Mouse (Mus musculus) embryonic facial prominence, embryonic 14.5 days (tissue): ENCODE results near the gene Pcsk2. TPM values are rescaled to one million over a fixed set of nuclear protein-coding genes. Genes with fewer than 3 reads are reported as not detected.

Source experiments
- ATAC-seq: fragments of 200-750 bp; cut with Nextera tagmentation; 2 replicates; pipeline ENCODE4 v1.8.0; 2017; ENCODE audit warnings: low read depth, moderate number of reproducible peaks, moderate TSS enrichment
- DNase-seq: peaks from one replicate; pipeline ENCODE4 v3.0.0-alpha.2; 2015; ENCODE audit warnings: low spot score
- H3K27ac ChIP-seq: fragments of 300-500 bp; sonication (generic); replicated peaks from 2 replicates; pipeline ENCODE4 v1.5.1; 2014; ENCODE audit warnings: low read depth, mild to moderate bottlenecking, low read length, moderate library complexity
- H3K27me3 ChIP-seq: fragments of 300-500 bp; sonication (generic); replicated peaks from 2 replicates; pipeline ENCODE4 v1.6.1; 2014; ENCODE audit warnings: low read length; ENCODE audit not compliant: control insufficient read depth, insufficient read depth
- H3K36me3 ChIP-seq: fragments of 300-500 bp; sonication (generic); 2 replicates; pipeline ENCODE4 v1.6.1; 2014; ENCODE audit warnings: low read length, mixed read lengths; ENCODE audit not compliant: control insufficient read depth, insufficient read depth
- H3K4me1 ChIP-seq: fragments of 300-500 bp; sonication (generic); 2 replicates; pipeline ENCODE4 v1.6.1; 2014; ENCODE audit warnings: antibody characterized with exemption, low read length; ENCODE audit not compliant: control insufficient read depth, insufficient read depth
- H3K4me2 ChIP-seq: fragments of 300-500 bp; sonication (generic); 2 replicates; pipeline ENCODE4 v1.6.1; 2014; ENCODE audit warnings: low read depth, mild to moderate bottlenecking, low read length, moderate library complexity, mixed read lengths
- H3K4me3 ChIP-seq: fragments of 300-500 bp; sonication (generic); 2 replicates; pipeline ENCODE4 v1.5.1; 2014; ENCODE audit warnings: low read depth, mild to moderate bottlenecking, low read length
- H3K9ac ChIP-seq: fragments of 300-500 bp; sonication (generic); 2 replicates; pipeline ENCODE4 v1.6.1; 2014; ENCODE audit warnings: low read depth, mild to moderate bottlenecking, low read length, moderate library complexity, mixed read lengths
- H3K9me3 ChIP-seq: fragments of 300-500 bp; sonication (generic); 2 replicates; pipeline ENCODE4 v1.6.1; 2016; ENCODE audit warnings: low read length; ENCODE audit not compliant: control insufficient read depth
- WGBS: fragments of 180-500 bp; shearing (Covaris S2); extraction: QIAGEN DNeasy Blood & Tissue Kit; methylation state at CpG from one replicate; pipeline ENCODE4 v1.1.7; 2014; 5-methylcytosine and 5-hydroxymethylcytosine counted together
- polyA plus RNA-seq: library from polyadenylated mRNA; unstranded; fragments of >200 nt; fragmentation: Nextera tagmentation; extraction: Ambion mirVana; gene quantifications from 2 replicates; pipeline ENCODE4 v1.2.1, GENCODE M21; 2014

Pcsk2 gene
- polyA plus RNA-seq, 1 experiment from 2014 or later: 2.7 TPM

GRCm38 (mm10) chr2:143808789-143809188 is 262.8 kb downstream of the Pcsk2 start:
- Histone ChIP-seq H3K4me3 (no peak overlapping the region), H3K4me1 (no peaks in the 10 kb centered on the region), H3K27ac (no peak overlapping the region), H3K9ac (no peak overlapping the region), H3K4me2 (no peak overlapping the region), H3K27me3 (no peaks in the 10 kb centered on the region), H3K36me3 (no peaks in the 10 kb centered on the region), H3K9me3 (no peaks in the 10 kb centered on the region)
- DNase-seq (no peak), ATAC-seq (no peak)
- 62% methylated on average over 5 of the region's 5 CpGs for WGBS

GRCm38 (mm10) chr2:143812262-143812661 is 266.3 kb downstream of the Pcsk2 start:
- ATAC-seq: no peak
- Histone ChIP-seq H3K36me3 (no peaks in the 10 kb centered on the region), H3K9me3 (no peaks in the 10 kb centered on the region), H3K27me3 (no peaks in the 10 kb centered on the region), H3K4me2 (no peak overlapping the region), H3K4me3 (no peak overlapping the region), H3K4me1 (no peaks in the 10 kb centered on the region), H3K27ac (no peak overlapping the region), H3K9ac (no peak overlapping the region)
- DNase-seq: no peak
- 67% methylated on average over 4 of the region's 4 CpGs for WGBS

- ATAC-seq (no peak), DNase-seq (no peak)
- WGBS: 90% methylated on average over 11 of the region's 11 CpGs
- Histone ChIP-seq H3K9me3 (no peaks in the 10 kb centered on the region), H3K4me3 (no peak overlapping the region), H3K27me3 (no peaks in the 10 kb centered on the region), H3K4me1 (no peaks in the 10 kb centered on the region), H3K4me2 (no peak overlapping the region), H3K27ac (no peak overlapping the region), H3K9ac (no peak overlapping the region), H3K36me3 (no peaks in the 10 kb centered on the region)
These were observed 267.5 kb downstream of the Pcsk2 start for GRCm38 (mm10) chr2:143813461-143813860.

- Histone ChIP-seq H3K36me3 (no peaks in the 10 kb centered on the region), H3K9ac (no peak overlapping the region), H3K4me3 (no peak overlapping the region), H3K27ac (no peak overlapping the region), H3K4me2 (no peak overlapping the region), H3K4me1 (peaks cover 11% of the 10 kb centered on the region), H3K27me3 (no peaks in the 10 kb centered on the region), H3K9me3 (no peaks in the 10 kb centered on the region)
- DNase-seq: peak; percentile 41
- peak; percentile 38; the same call in 1 of the 2 replicates for ATAC-seq
- 75% methylated on average over 17 of the region's 17 CpGs for WGBS
These were observed 285.7 kb downstream of the Pcsk2 start for GRCm38 (mm10) chr2:143831645-143832044.

GRCm38 (mm10) chr2:143832721-143833120 is 286.8 kb downstream of the Pcsk2 start:
- Histone ChIP-seq H3K4me2 (no peak overlapping the region), H3K9me3 (no peaks in the 10 kb centered on the region), H3K36me3 (no peaks in the 10 kb centered on the region), H3K27ac (no peak overlapping the region), H3K27me3 (no peaks in the 10 kb centered on the region), H3K4me3 (no peak overlapping the region), H3K9ac (no peak overlapping the region), H3K4me1 (peaks cover 11% of the 10 kb centered on the region)
- DNase-seq (no peak), ATAC-seq (no peak)
- WGBS: 56% methylated on average over 5 of the region's 5 CpGs

- ATAC-seq (no peak), DNase-seq (peak; percentile 41)
- Histone ChIP-seq H3K27ac (no peak overlapping the region), H3K36me3 (no peaks in the 10 kb centered on the region), H3K9ac (no peak overlapping the region), H3K4me3 (no peak overlapping the region), H3K9me3 (no peaks in the 10 kb centered on the region), H3K4me2 (no peak overlapping the region), H3K4me1 (peaks cover 11% of the 10 kb centered on the region), H3K27me3 (no peaks in the 10 kb centered on the region)
- 37% methylated on average over 6 of the region's 6 CpGs for whole genome bisulfite sequencing
These were observed 288.1 kb downstream of the Pcsk2 start for GRCm38 (mm10) chr2:143834082-143834481.

GRCm38 (mm10) chr2:143835820-143836219 is 289.9 kb downstream of the Pcsk2 start:
- DNase-seq: no peak
- peaks cover 11% of the 10 kb centered on the region for H3K4me1 ChIP-seq
- no peaks in the 10 kb centered on the region for H3K27me3 ChIP-seq
- no peak overlapping the region for H3K4me3 ChIP-seq
- no peak overlapping the region for H3K27ac ChIP-seq
- H3K4me2 ChIP-seq: no peak overlapping the region
- H3K36me3 ChIP-seq: no peaks in the 10 kb centered on the region
- no peak overlapping the region for H3K9ac ChIP-seq
- H3K9me3 ChIP-seq: no peaks in the 10 kb centered on the region
- ATAC-seq: no peak
- 84% methylated on average over 7 of the region's 7 CpGs for WGBS

GRCm38 (mm10) chr2:143837291-143837701 is 291.3 kb downstream of the Pcsk2 start:
- Histone ChIP-seq H3K4me3 (peak overlapping the region; percentile 10; the same call in 1 of the 2 replicates), H3K4me1 (peaks cover 11% of the 10 kb centered on the region), H3K36me3 (no peaks in the 10 kb centered on the region), H3K9ac (no peak overlapping the region), H3K4me2 (peak overlapping the region; percentile 46), H3K27ac (no peak overlapping the region), H3K9me3 (no peaks in the 10 kb centered on the region), H3K27me3 (no peaks in the 10 kb centered on the region)
- ATAC-seq (peak; percentile 73), DNase-seq (peak; percentile 84)
- 2% methylated on average over 8 of the region's 8 CpGs for WGBS

- DNase-seq (peak; percentile 13), ATAC-seq (no peak)
- H3K4me2 ChIP-seq: no peak overlapping the region
- no peaks in the 10 kb centered on the region for H3K36me3 ChIP-seq
- no peaks in the 10 kb centered on the region for H3K27me3 ChIP-seq
- no peak overlapping the region for H3K27ac ChIP-seq
- peaks cover 8% of the 10 kb centered on the region for H3K4me1 ChIP-seq
- WGBS: 55% methylated on average over 5 of the region's 5 CpGs
- H3K4me3 ChIP-seq: no peak overlapping the region
- no peaks in the 10 kb centered on the region for H3K9me3 ChIP-seq
- H3K9ac ChIP-seq: no peak overlapping the region
These were observed 292.7 kb downstream of the Pcsk2 start for GRCm38 (mm10) chr2:143838698-143839097.
